Mouse (Mus musculus) neural tube, embryonic 12.5 days (tissue): ENCODE results near the gene Gucy1b2. TPM values are rescaled to one million over a fixed set of nuclear protein-coding genes. Genes with fewer than 3 reads are reported as not detected.

ENCODE experiments used
- ATAC-seq: fragments of 200-750 bp; cut with Nextera tagmentation; 2 replicates; pipeline ENCODE4 v1.8.0; 2017; ENCODE audit warnings: low read depth, mild to moderate bottlenecking, moderate TSS enrichment, moderate library complexity; ENCODE audit not compliant: low FRiP score
- H3K27ac ChIP-seq: fragments of 300-500 bp; sonication (generic); 2 replicates; pipeline ENCODE4 v1.5.1; 2016
- H3K27me3 ChIP-seq: fragments of 300-500 bp; sonication (generic); replicated peaks from 2 replicates; pipeline ENCODE4 v1.6.1; 2016; ENCODE audit warnings: mild to moderate bottlenecking
- H3K36me3 ChIP-seq: fragments of 300-500 bp; sonication (generic); 2 replicates; pipeline ENCODE4 v1.6.1; 2016; ENCODE audit warnings: mild to moderate bottlenecking
- H3K4me1 ChIP-seq: fragments of 300-500 bp; sonication (generic); 2 replicates; pipeline ENCODE4 v1.6.1; 2016
- H3K4me2 ChIP-seq: fragments of 300-500 bp; sonication (generic); replicated peaks from 2 replicates; pipeline ENCODE4 v1.6.1; 2016; ENCODE audit warnings: mild to moderate bottlenecking
- H3K4me3 ChIP-seq: fragments of 300-500 bp; sonication (generic); 2 replicates; pipeline ENCODE4 v1.5.1; 2016
- H3K9ac ChIP-seq: fragments of 300-500 bp; sonication (generic); 2 replicates; pipeline ENCODE4 v1.6.1; 2016; ENCODE audit warnings: mild to moderate bottlenecking
- H3K9me3 ChIP-seq: fragments of 300-500 bp; sonication (generic); 2 replicates; pipeline ENCODE4 v1.6.1; 2016; ENCODE audit warnings: mild to moderate bottlenecking
- WGBS: fragments of 180-500 bp; shearing (Covaris S2); methylation state at CpG from one replicate; pipeline ENCODE4 v1.1.7; 2016; 5-methylcytosine and 5-hydroxymethylcytosine counted together
- polyA plus RNA-seq: library from polyadenylated mRNA; unstranded; fragments of >200 nt; fragmentation: Nextera tagmentation; extraction: Ambion mirVana; gene quantifications from 2 replicates; pipeline ENCODE4 v1.2.1, GENCODE M21; 2016

Gucy1b2 gene
- polyA plus RNA-seq, 1 experiment from 2014 or later = 0.27 TPM

GRCm38 (mm10) chr14:62438236-62438635, 17.9 kb downstream of the Gucy1b2 start:
- no peak overlapping the region for H3K27ac ChIP-seq
- no peak for ATAC-seq
- no peaks in the 10 kb centered on the region for H3K27me3 ChIP-seq
- no peaks in the 10 kb centered on the region for H3K36me3 ChIP-seq
- no peaks in the 10 kb centered on the region for H3K9me3 ChIP-seq
- H3K4me3 ChIP-seq = no peak overlapping the region
- 83% methylated on average over 4 of the region's 4 CpGs for WGBS
- H3K4me1 ChIP-seq = no peaks in the 10 kb centered on the region
- H3K4me2 ChIP-seq = no peak overlapping the region
- no peak overlapping the region for H3K9ac ChIP-seq

DNA sequence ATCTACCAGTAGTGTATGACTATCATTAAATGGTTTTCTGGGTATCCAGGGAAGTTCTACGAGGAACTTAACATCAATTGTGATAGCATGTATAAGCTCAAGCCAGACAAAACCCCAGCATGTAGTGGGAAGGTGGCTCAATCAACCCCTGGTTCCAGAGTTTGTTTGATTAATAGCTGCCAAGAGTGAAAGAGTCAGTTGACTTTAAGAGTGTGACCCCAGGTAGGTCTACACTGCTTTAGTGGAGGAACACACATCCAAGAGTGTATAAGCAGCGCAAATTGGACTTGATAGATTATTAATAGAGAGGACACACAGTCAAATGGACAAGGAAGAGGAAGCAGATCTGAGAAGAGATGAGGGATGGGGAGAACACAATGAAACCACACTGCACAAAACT, 18.3 kb downstream of the Gucy1b2 start:
- Histone ChIP-seq H3K4me1 (no peaks in the 10 kb centered on the region), H3K9ac (no peak overlapping the region), H3K4me3 (no peak overlapping the region), H3K27me3 (no peaks in the 10 kb centered on the region), H3K4me2 (no peak overlapping the region), H3K9me3 (no peaks in the 10 kb centered on the region), H3K36me3 (no peaks in the 10 kb centered on the region), H3K27ac (no peak overlapping the region)
- 88% methylated on average over 2 of the region's 2 CpGs for WGBS
- ATAC-seq = no peak

DNA sequence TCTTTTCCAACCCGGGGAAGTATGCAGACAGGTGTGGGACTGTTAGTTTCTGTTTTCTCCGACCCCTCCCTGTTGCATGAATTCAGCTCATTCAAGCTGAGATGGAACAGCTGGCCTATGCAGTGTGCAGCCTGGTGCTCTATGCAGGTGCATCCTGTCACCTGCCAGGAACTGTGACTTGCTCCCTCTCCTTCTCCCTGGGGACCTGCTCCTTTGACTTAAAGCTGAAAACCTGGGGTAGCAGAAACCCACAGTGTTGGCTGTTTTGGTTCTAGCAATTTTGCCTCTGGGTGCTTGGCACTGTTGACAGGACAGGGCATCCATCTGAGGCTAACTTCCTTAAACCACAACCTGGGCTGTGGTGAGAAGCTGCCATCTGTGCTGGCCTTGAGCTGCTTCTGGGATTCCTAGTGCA, 30.8 kb downstream of the Gucy1b2 start:
- no peaks in the 10 kb centered on the region for H3K36me3 ChIP-seq
- no peak for ATAC-seq

GRCm38 (mm10) chr14:62422265-62422664, 33.8 kb downstream of the Gucy1b2 start:
- H3K27me3 ChIP-seq = no peaks in the 10 kb centered on the region
- no peak overlapping the region for H3K4me3 ChIP-seq
- H3K36me3 ChIP-seq = no peaks in the 10 kb centered on the region
- no peak overlapping the region for H3K27ac ChIP-seq
- H3K9me3 ChIP-seq = no peaks in the 10 kb centered on the region
- 84% methylated on average over 4 of the region's 4 CpGs for WGBS
- H3K9ac ChIP-seq = no peak overlapping the region
- no peak overlapping the region for H3K4me2 ChIP-seq
- no peak for ATAC-seq
- peaks cover 5% of the 10 kb centered on the region; the same call in 1 of the 2 replicates for H3K4me1 ChIP-seq

More for the DNA sequence above, 30.8 kb downstream of the Gucy1b2 start:
- 84% methylated on average over 2 of the region's 2 CpGs for WGBS
- Histone ChIP-seq H3K4me1 (peaks cover 4% of the 10 kb centered on the region; the same call in 1 of the 2 replicates), H3K27me3 (no peaks in the 10 kb centered on the region), H3K4me3 (no peak overlapping the region), H3K9me3 (no peaks in the 10 kb centered on the region), H3K9ac (no peak overlapping the region), H3K4me2 (no peak overlapping the region), H3K27ac (no peak overlapping the region)

DNA sequence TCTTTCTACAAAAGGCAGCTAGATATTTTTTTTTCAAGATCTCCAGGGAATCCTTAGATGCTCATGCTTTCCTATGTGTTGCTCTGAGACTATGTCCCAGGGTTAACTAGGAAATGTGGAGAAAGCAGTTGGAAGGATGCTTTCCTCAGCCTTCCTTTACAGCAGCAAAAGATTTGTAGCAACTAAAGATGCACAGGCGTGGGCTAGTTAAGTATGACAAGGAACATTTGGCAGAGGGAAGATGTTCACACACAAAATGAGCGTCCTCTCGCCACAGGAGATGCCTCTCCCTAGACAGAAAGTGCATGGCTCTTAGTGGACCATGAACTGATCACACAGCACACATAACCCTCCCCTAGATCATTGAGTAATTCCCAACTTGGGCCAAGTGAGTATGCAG, 38.6 kb downstream of the Gucy1b2 start:
- no peak overlapping the region for H3K27ac ChIP-seq
- H3K9ac ChIP-seq = no peak overlapping the region
- ATAC-seq = no peak
- 85% methylated on average over 3 of the region's 3 CpGs for WGBS
- no peaks in the 10 kb centered on the region for H3K9me3 ChIP-seq
- H3K36me3 ChIP-seq = no peaks in the 10 kb centered on the region
- H3K27me3 ChIP-seq = no peaks in the 10 kb centered on the region
- H3K4me1 ChIP-seq = peaks cover 21% of the 10 kb centered on the region; the same call in 1 of the 2 replicates
- H3K4me2 ChIP-seq = no peak overlapping the region
- no peak overlapping the region for H3K4me3 ChIP-seq

GRCm38 (mm10) chr14:62416742-62417134, 39.4 kb downstream of the Gucy1b2 start:
- 43% methylated on average over 1 of the region's 1 CpGs for WGBS
- no peaks in the 10 kb centered on the region for H3K27me3 ChIP-seq
- peaks cover 21% of the 10 kb centered on the region; the same call in 1 of the 2 replicates for H3K4me1 ChIP-seq
- no peaks in the 10 kb centered on the region for H3K36me3 ChIP-seq
- no peaks in the 10 kb centered on the region for H3K9me3 ChIP-seq
- no peak overlapping the region for H3K9ac ChIP-seq
- ATAC-seq = peak; percentile 46
- no peak overlapping the region for H3K4me2 ChIP-seq
- H3K4me3 ChIP-seq = no peak overlapping the region
- H3K27ac ChIP-seq = no peak overlapping the region

DNA sequence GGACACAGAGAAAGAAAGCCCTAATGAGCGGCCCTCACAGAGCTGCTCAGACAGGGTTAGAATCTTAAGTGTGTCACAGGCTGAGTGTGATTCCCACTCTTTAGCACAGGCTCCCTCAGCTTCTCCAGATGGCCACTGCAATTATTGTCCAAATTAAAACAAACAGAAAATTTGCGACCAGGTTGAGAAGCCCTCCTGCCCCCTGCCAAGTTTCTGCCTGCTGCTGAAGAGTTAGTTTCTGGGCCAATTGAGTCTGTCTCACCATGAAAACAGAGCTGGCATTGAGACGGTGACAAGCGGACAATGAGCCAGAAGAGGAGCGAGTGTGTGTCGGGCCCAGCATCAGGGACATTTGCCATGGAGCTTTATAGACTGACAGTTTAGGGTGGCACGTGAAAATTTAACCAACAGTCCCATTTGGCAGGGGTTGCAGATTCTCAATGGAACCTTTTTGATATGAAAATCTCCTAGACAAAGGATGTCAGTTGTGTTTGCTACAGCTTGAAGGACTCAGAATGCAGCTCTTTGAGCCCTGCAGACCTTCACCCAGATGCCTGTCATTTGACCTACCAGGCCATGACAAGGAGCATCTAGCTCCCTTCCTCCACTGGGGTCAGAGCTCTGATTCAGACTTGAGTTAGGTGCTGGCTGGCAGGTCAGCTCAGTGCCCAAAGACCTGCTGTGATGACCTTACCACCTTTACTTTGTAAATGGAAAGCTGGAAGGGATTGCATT, 39.9 kb downstream of the Gucy1b2 start:
- Histone ChIP-seq H3K36me3 (no peaks in the 10 kb centered on the region), H3K27ac (no peak overlapping the region), H3K4me2 (peak overlapping the region; percentile 10; the same call in 1 of the 2 replicates), H3K9ac (no peak overlapping the region), H3K27me3 (no peaks in the 10 kb centered on the region), H3K4me1 (peaks cover 21% of the 10 kb centered on the region; the same call in 1 of the 2 replicates), H3K4me3 (no peak overlapping the region), H3K9me3 (no peaks in the 10 kb centered on the region)
- peak; percentile 85 for ATAC-seq
- 22% methylated on average over 7 of the region's 7 CpGs for WGBS

DNA sequence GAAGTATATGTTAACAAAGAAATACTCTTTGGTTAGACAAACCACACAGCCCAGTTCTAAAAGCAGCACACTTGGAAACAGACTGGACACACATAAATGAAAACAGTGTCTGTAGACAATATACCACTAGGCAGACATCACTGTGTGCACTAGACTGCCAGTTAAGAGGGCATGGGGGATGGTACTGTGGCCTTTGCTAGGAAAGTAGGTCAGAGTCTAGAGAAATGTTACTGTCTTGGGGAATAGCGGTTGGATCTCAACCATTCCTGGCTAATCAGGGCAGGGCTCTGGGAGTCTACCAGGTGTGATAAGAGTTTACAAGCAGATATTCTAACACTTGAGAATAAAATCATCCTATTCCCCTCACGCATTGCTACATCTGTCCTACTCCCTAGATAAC, 60.7 kb downstream of the Gucy1b2 start:
- no peak overlapping the region for H3K27ac ChIP-seq
- H3K27me3 ChIP-seq = no peaks in the 10 kb centered on the region
- no peaks in the 10 kb centered on the region for H3K4me1 ChIP-seq
- WGBS = 93% methylated on average over 2 of the region's 2 CpGs
- H3K9ac ChIP-seq = no peak overlapping the region
- no peak for ATAC-seq
- H3K4me3 ChIP-seq = no peak overlapping the region
- H3K4me2 ChIP-seq = no peak overlapping the region
- H3K9me3 ChIP-seq = no peaks in the 10 kb centered on the region
- H3K36me3 ChIP-seq = no peaks in the 10 kb centered on the region

DNA sequence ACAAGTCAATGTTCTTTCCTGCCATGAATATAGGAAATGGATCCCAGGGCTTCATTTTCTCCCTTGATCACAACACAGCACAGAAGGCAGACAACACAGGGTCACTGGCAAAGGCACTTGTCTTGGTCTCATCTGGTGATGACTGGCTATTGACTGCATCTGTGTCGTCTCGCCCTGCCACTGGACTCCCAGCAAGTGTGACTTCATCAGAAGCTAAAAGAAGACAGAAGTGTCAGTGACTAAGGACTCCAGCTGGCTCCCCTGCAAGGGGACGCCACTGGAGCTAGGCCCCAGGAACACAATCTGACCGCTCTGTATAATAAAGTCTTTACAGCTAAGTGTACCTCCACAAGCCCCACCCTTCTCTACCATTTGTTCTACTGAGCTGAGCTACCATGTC, 63.3 kb downstream of the Gucy1b2 start:
- 60% methylated on average over 4 of the region's 4 CpGs for WGBS
- no peak overlapping the region for H3K27ac ChIP-seq
- H3K4me1 ChIP-seq = peaks cover 11% of the 10 kb centered on the region
- ATAC-seq = no peak
- no peak overlapping the region for H3K4me3 ChIP-seq
- H3K9me3 ChIP-seq = no peaks in the 10 kb centered on the region
- no peak overlapping the region for H3K9ac ChIP-seq
- no peaks in the 10 kb centered on the region for H3K27me3 ChIP-seq
- H3K4me2 ChIP-seq = no peak overlapping the region
- H3K36me3 ChIP-seq = no peaks in the 10 kb centered on the region

DNA sequence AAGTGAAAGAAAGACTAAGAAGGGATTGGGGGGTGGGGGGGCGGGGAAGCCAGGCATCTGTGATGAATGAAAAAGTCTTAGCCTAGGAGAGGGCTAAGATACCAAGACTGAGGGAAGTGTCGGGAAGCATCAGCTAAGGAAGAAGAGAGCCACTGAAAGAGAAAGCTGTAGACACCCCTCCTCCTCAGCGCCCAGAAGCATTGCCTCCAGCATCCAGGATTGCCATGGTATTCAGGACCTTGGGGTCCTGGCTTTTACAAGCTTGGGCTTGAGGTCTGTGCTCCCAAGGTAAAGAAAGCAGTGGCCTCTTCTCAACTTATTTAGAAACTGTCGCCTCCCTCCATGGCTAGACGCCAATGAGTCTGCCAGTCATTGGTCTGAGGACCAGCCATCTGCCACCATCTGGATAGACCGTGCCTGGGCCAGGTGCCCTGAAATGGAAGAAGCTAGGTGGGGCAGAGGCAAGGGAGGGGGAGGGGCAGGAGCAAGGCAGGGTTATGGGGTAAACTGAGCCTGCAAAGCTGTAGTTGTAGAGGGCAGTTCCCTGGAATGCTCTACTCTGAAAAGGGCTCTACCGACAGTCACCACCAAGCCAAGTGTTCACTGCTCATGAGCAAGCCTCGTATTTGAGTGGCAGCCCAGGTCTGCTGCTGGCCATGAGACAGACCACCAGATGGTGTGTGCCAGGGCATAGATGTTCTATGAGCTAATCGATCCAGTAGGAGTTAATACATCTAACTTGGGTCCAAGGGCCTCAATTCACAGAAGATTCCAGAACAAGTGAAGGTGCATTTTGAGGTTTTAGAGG, 66.2 kb downstream of the Gucy1b2 start:
- H3K4me3 ChIP-seq = no peak overlapping the region
- peak overlapping the region; percentile 28 for H3K4me2 ChIP-seq
- ATAC-seq = no peak
- peaks cover 11% of the 10 kb centered on the region for H3K4me1 ChIP-seq
- H3K27me3 ChIP-seq = no peaks in the 10 kb centered on the region
- H3K9me3 ChIP-seq = no peaks in the 10 kb centered on the region
- no peak overlapping the region for H3K9ac ChIP-seq
- no peak overlapping the region for H3K27ac ChIP-seq
- H3K36me3 ChIP-seq = no peaks in the 10 kb centered on the region
- WGBS = 81% methylated on average over 9 of the region's 9 CpGs

DNA sequence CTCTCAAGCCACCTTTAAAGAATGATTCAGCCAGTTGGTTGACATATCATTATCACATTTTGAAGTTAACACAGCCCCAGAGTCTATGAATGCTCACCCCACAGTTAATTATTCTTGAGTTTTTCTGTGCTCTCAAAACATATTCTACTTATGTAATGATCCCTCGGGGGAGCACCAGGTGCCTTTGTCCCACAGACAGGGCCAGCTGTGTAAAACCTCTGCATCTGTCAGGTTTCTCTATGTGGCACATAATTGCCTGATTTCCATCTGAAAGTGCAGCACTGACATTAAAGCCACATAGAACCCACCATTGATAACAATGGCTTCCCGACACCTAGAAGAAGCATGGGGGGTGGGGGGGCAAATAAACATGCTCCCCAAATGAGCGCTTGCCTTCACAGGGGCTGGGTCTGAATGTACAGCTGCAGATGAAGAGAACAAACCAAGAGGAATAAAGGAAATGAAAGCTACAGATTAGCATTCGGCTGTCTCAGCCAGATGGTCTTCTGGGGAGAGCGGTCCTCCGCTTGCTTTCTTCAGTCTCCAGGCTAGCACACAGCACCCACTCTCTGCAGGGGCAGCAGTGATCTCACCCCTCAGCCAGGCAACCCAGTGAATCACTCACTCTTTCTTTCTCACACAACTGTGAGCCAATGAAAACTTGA, 66.9 kb downstream of the Gucy1b2 start:
- WGBS = 54% methylated on average over 6 of the region's 6 CpGs
- Histone ChIP-seq H3K4me1 (peaks cover 11% of the 10 kb centered on the region), H3K36me3 (no peaks in the 10 kb centered on the region), H3K4me2 (peak overlapping the region; percentile 28), H3K4me3 (no peak overlapping the region), H3K9me3 (no peaks in the 10 kb centered on the region), H3K27ac (no peak overlapping the region), H3K27me3 (no peaks in the 10 kb centered on the region), H3K9ac (peak overlapping the region; percentile 29; the same call in 1 of the 2 replicates)
- ATAC-seq = peak; percentile 44; the same call in 1 of the 2 replicates

DNA sequence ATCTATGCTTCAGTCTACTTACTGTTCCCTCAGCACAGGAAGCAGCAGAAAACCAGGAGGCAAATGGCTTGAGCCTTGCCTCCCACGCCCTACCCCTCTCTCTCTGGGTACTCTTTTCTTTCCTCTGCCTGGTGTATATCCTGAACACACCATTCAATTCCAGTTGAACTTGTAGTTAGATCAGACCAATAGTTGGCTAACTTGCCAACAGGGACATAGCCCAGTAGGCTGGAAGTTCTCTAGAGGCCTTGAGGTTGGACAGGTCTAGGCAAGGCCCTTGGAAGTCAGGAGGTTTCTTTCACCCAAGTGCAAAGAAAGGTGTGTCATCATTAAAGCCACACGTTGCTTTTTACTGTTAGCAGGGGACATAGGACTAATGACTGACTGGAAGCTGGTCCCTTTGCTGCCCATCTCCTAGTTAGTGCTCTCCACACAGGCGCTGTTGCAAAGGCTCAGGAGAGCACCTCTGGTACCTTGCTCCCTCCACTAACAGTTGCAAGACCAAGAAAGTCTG, 72.2 kb downstream of the Gucy1b2 start:
- ATAC-seq = no peak
- no peak overlapping the region for H3K27ac ChIP-seq
- H3K9me3 ChIP-seq = no peaks in the 10 kb centered on the region
- H3K4me1 ChIP-seq = no peaks in the 10 kb centered on the region
- no peaks in the 10 kb centered on the region for H3K36me3 ChIP-seq
- no peaks in the 10 kb centered on the region for H3K27me3 ChIP-seq
- no peak overlapping the region for H3K4me2 ChIP-seq
- 81% methylated on average over 3 of the region's 3 CpGs for WGBS
- H3K4me3 ChIP-seq = no peak overlapping the region
- H3K9ac ChIP-seq = no peak overlapping the region
